Mouse (Mus musculus): ENCODE measurements around the gene Prl2c5.
"Not testable (repeated sequence)": the region's sequence is repeated elsewhere in the genome, so short reads cannot be mapped to it uniquely, and the experiment has no call there.

DNA sequence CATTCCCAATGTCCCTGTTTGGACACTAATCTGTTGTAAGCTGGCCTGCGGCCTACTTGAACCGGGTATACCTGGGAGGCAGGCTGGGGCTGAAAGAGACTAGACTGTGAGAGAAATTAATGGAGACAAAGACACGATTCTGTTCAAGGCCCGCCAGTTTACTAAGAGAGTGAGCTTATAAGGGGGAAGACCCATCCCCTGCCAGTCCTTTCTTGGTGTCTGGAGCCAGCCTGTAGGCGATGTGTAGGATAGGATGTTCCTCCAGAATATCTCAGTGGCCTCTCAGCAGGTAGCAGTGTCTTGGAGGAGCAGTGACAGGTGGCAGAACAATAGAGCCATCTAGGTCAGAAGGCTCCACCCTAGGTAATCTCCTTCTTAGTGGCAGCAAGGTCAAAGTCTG is 37.7 kb downstream of the Prl2c5 start:
- not testable (repeated sequence) for TF ChIP-seq CTCF (IDR thresholded peaks at IDR 0.05; ENCODE audit: insufficient read depth, low read length); POLR2A (IDR thresholded peaks at IDR 0.05; ENCODE audit: borderline replicate concordance, extremely low read depth, low read depth, low read length)
